Mouse (Mus musculus) ovary, adult 10 weeks (tissue): ENCODE data around the gene Gm156. TPM values are rescaled to one million over a fixed set of nuclear protein-coding genes. Genes with fewer than 3 reads are reported as not detected.

ENCODE experiments used
- polyA plus RNA-seq: library from polyadenylated mRNA; stranded (reverse); fragments of 350-450 nt; fragmentation: Illumina TruSeq; extraction: RNeasy Lipid Tissue Mini Kit (QIAGEN cat#74804); gene quantifications from one replicate; pipeline ENCODE4 v1.2.3, GENCODE M21; 2014

Gm156 gene
- polyA plus RNA-seq = not detected

GRCm38 (mm10) chr6:129784170-129784569 lies at the start of gene Gm156:
TSS of gene Gm156 (minus strand) at chr6:129784270.

DNA sequence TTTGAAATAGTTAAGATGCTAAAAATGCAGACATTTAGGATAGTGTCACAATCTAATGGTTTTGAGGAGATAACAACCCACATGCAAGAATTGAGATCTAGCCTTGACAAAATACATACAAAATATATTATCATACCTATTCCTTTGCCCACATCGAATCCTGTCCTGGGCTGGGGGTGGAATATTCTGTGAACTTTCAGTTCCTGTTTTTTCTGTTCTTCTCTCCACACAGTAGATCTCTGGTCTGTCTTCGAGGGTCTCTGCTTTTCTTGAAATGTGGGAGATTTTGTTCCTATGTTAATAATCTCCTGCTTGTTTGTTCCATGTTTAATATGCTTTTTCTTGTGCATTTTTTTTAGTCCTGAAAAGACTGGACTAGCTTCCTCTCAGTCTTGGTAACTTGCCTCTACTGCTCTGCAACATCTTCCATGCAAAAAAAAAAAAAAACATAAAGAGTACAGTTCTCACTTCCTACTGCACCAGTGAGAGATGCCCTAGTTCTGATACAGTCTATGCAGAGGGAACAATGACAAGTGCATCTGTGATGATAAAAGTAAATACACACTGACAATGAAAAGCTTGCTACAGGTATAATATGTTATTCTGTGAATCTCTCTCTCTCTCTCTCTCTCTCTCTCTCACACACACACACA lies 43.9 kb downstream of the Gm156 start, which contains the start of gene Klri2:
Gene Klri2, minus strand, starts transcription at position 416 of the 653 bp plus-strand sequence.

DNA sequence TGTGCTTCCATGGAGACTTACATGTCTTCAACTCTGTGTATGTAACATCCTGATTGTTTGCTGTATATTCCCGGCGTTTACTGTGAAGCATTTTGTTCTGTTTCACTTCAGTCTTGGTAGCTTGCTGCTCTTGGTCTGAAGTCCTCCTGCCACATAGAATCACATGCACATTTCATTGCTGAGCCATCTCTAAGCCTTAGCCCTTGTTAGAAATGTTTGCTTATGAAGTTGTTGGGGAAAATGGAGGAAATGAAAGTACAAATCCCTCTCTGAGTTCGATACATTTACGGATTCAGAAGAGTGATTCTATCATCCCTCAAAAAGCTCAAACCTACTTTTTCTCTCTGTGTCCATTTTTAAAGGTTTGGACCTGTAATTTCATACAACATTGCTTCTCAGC lies 67.0 kb downstream of the Gm156 start, which contains the start of gene Klri1:
Gene Klri1, minus strand, starts transcription at position 101 of the 400 bp plus-strand sequence.

Other genes with a start within 250 kb of the Gm156 start
- gene Klre1, start 206.4 kb downstream of the Gm156 start, polyA plus RNA-seq = 1.0 TPM
- gene Klrd1, start 192.5 kb downstream of the Gm156 start, polyA plus RNA-seq = 5.4 TPM
- gene Klrk1, start 160.4 kb downstream of the Gm156 start, polyA plus RNA-seq = 4.9 TPM
- gene Klrc3, start 140.9 kb downstream of the Gm156 start, polyA plus RNA-seq = not detected
- 0.37 TPM for gene Klrc2, start 123.6 kb downstream of the Gm156 start, polyA plus RNA-seq
- 0.43 TPM for gene Klrc1, start 105.3 kb downstream of the Gm156 start, polyA plus RNA-seq
- gene Klri1, start 67.1 kb downstream of the Gm156 start, polyA plus RNA-seq = 1.1 TPM
- gene Klri2, start 43.8 kb downstream of the Gm156 start, polyA plus RNA-seq = 0.48 TPM
- gene Gm17631, start 78.4 kb upstream of the Gm156 start, polyA plus RNA-seq = not detected
- gene Klra17, start 92.4 kb upstream of the Gm156 start, polyA plus RNA-seq = 0.80 TPM
- not detected for gene Klra5, start 133.4 kb upstream of the Gm156 start, polyA plus RNA-seq
- not detected for gene Klra6, start 242.7 kb upstream of the Gm156 start, polyA plus RNA-seq